Mouse (Mus musculus) midbrain, embryonic 12.5 days (tissue): Measurements from ENCODE around the gene Socs3. TPM values are rescaled to one million over a fixed set of nuclear protein-coding genes. Genes with fewer than 3 reads are reported as not detected.
A peak's percentile ranks its signal among the peaks of the same experiment; 100 is the strongest.

Experiments used
- ATAC-seq: fragments of 200-750 bp; cut with Nextera tagmentation; 2 replicates; pipeline ENCODE4 v1.8.0; 2017; ENCODE audit warnings: low read depth, moderate TSS enrichment, moderate library complexity; ENCODE audit not compliant: low FRiP score
- H3K27ac ChIP-seq: fragments of 300-500 bp; sonication (generic); replicated peaks from 2 replicates; pipeline ENCODE4 v1.5.1; 2016; ENCODE audit warnings: mild to moderate bottlenecking
- H3K27me3 ChIP-seq: fragments of 300-500 bp; sonication (generic); 2 replicates; pipeline ENCODE4 v1.6.1; 2016; ENCODE audit warnings: mild to moderate bottlenecking
- H3K36me3 ChIP-seq: fragments of 300-500 bp; sonication (generic); 2 replicates; pipeline ENCODE4 v1.6.1; 2016
- H3K4me1 ChIP-seq: fragments of 300-500 bp; sonication (generic); 2 replicates; pipeline ENCODE4 v1.6.1; 2016
- H3K4me2 ChIP-seq: fragments of 300-500 bp; sonication (generic); replicated peaks from 2 replicates; pipeline ENCODE4 v1.6.1; 2016; ENCODE audit warnings: mild to moderate bottlenecking, moderate library complexity
- H3K4me3 ChIP-seq: fragments of 300-500 bp; sonication (generic); 2 replicates; pipeline ENCODE4 v1.5.1; 2016; ENCODE audit warnings: mild to moderate bottlenecking
- H3K9ac ChIP-seq: fragments of 300-500 bp; sonication (generic); replicated peaks from 2 replicates; pipeline ENCODE4 v1.6.1; 2016; ENCODE audit warnings: mild to moderate bottlenecking, moderate library complexity
- H3K9me3 ChIP-seq: fragments of 300-500 bp; sonication (generic); 2 replicates; pipeline ENCODE4 v1.6.1; 2016; ENCODE audit warnings: mild to moderate bottlenecking
- WGBS: fragments of 180-500 bp; shearing (Covaris S2); methylation state at CpG from one replicate; pipeline ENCODE4 v1.1.7; 2016; 5-methylcytosine and 5-hydroxymethylcytosine counted together
- microRNA-seq: library from miRNA; unstranded; fragments of <30 nt; microRNA quantifications from one replicate; pipeline ENCODE4, GENCODE M21; 2017
- polyA plus RNA-seq: library from polyadenylated mRNA; unstranded; fragments of >200 nt; fragmentation: Nextera tagmentation; extraction: Ambion mirVana; gene quantifications from 2 replicates; pipeline ENCODE4 v1.2.1, GENCODE M21; 2016

Gene Socs3
- polyA plus RNA-seq, 1 experiment from 2014 or later = 13.2 TPM

- Histone ChIP-seq H3K27ac (0 out of 2 replicates have a peak overlapping the region, but pooled peaks have one; percentile 1), H3K4me1 (peaks cover 41% of the 10 kb centered on the region), H3K4me2 (peak overlapping the region; percentile 85), H3K9ac (peak overlapping the region; percentile 52; the same call in 1 of the 2 replicates), H3K36me3 (no peaks in the 10 kb centered on the region), H3K4me3 (peak overlapping the region; percentile 45), H3K27me3 (peaks cover 74% of the 10 kb centered on the region), H3K9me3 (no peaks in the 10 kb centered on the region)
- peak; percentile 56 for ATAC-seq
- WGBS = 2% methylated on average over 43 of the region's 48 CpGs
Observed at GRCm38 (mm10) chr11:117930781-117931338, 39.0 kb downstream of the Socs3 start.

DNA sequence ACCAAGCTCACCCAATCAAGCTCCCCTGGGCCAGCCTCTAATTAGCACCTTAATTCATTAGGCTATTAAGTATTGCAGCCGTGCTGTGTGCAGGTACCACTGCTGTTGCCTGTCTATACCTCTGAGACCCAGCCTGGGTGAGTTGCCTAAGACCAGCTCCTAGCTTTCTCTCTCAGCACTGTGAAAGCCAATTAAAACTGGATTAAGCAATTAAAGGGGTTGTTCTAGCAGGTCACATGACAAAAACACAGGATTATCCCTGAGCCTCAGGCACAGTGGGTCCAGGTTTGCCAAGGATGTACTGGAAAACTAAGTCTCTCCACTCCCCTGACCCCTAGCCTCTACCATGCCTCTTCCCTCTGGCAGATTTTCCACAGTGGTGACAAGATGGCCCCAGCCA, 44.3 kb downstream of the Socs3 start:
- Histone ChIP-seq H3K36me3 (no peaks in the 10 kb centered on the region), H3K9ac (no peak overlapping the region), H3K27ac (no peak overlapping the region), H3K9me3 (no peaks in the 10 kb centered on the region), H3K4me2 (no peak overlapping the region), H3K4me1 (peaks cover 9% of the 10 kb centered on the region), H3K4me3 (no peak overlapping the region), H3K27me3 (peaks cover 32% of the 10 kb centered on the region)
- WGBS = 64% methylated on average over 1 of the region's 1 CpGs
- no peak for ATAC-seq

DNA sequence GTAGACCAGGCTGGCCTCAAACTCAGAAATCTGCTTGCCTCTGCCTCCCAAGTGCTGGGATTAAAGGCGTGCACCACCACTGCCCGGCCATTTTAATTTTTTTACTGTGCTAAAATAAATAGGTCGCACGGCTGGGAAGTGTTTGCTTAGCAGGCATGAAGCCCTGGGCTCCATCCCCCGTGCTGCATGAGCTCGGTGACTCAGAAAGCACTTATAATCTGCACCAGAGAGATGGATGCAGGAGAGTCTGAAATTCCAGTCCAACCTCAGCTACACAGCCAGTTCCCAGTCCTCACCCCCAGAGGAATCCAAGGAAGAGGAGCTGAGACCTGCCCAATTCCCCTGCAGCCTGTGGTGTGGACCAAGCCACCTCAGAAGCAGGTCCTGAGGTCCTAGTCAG, 45.4 kb downstream of the Socs3 start:
- WGBS = 80% methylated on average over 6 of the region's 6 CpGs

DNA sequence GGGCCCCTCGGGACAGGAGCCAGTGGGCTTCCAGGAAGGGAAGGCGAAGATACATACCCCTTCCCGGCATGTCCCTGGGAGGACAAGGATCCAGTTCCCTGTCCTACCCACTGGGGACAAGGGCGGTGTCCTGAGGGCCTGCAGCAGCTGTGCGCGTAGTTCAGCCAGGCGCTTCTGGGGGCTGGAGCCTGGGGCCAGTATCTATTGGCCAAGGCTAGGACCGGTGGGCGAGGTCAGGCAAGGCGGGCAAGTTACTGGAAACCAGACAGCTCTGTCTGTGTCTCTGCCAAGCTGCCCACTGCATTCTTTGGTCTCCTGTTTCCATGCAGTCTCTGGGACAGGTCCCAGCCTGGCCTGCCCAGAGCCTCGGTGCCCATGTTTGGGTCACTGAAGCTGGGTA, 46.6 kb downstream of the Socs3 start:
- H3K27ac ChIP-seq = no peak overlapping the region
- peaks cover 7% of the 10 kb centered on the region; the same call in 1 of the 2 replicates for H3K4me1 ChIP-seq
- no peak for ATAC-seq
- H3K36me3 ChIP-seq = no peaks in the 10 kb centered on the region
- 91% methylated on average over 11 of the region's 11 CpGs for WGBS
- no peak overlapping the region for H3K4me3 ChIP-seq
- no peak overlapping the region for H3K9ac ChIP-seq
- peaks cover 17% of the 10 kb centered on the region; the same call in 1 of the 2 replicates for H3K27me3 ChIP-seq
- no peak overlapping the region for H3K4me2 ChIP-seq
- no peaks in the 10 kb centered on the region for H3K9me3 ChIP-seq

More for the DNA sequence above, 45.4 kb downstream of the Socs3 start:
- Histone ChIP-seq H3K36me3 (no peaks in the 10 kb centered on the region), H3K4me2 (no peak overlapping the region), H3K9me3 (no peaks in the 10 kb centered on the region), H3K27ac (no peak overlapping the region), H3K4me3 (no peak overlapping the region), H3K9ac (no peak overlapping the region), H3K27me3 (peaks cover 22% of the 10 kb centered on the region), H3K4me1 (peaks cover 7% of the 10 kb centered on the region; the same call in 1 of the 2 replicates)
- no peak for ATAC-seq

- 0 out of 2 replicates have a peak, but pooled peaks cover 6% of the 10 kb centered on the region for H3K9me3 ChIP-seq
- no peak overlapping the region for H3K4me2 ChIP-seq
- no peak overlapping the region for H3K27ac ChIP-seq
- H3K27me3 ChIP-seq = peaks cover 31% of the 10 kb centered on the region
- no peaks in the 10 kb centered on the region for H3K36me3 ChIP-seq
- no peak overlapping the region for H3K4me3 ChIP-seq
- no peak for ATAC-seq
- WGBS = 10% methylated on average over 5 of the region's 5 CpGs
- H3K9ac ChIP-seq = no peak overlapping the region
- no peaks in the 10 kb centered on the region for H3K4me1 ChIP-seq
Observed at GRCm38 (mm10) chr11:117919211-117919610, 50.6 kb downstream of the Socs3 start.

DNA sequence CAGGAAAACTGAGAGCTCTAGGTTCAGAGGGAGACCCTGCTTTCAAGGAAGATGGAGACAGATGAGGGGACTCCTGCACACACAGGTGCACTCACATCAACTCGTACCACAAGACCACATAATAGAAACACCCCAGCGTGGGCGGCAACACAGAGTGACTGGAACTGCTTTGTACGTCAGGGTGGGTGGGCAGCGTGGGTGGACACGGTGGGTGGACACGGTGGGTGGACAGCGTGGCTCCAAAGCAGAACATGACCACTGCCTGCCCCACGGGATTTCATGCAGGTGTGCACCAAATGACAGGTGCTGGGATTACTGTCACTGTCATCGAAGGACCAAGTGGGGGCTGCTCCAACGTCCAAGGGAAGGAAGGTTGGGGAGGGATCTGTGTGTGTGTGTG, 51.3 kb downstream of the Socs3 start:
- ATAC-seq = no peak
- Histone ChIP-seq H3K4me2 (no peak overlapping the region), H3K27ac (no peak overlapping the region), H3K9me3 (0 out of 2 replicates have a peak, but pooled peaks cover 6% of the 10 kb centered on the region), H3K4me1 (no peaks in the 10 kb centered on the region), H3K9ac (no peak overlapping the region), H3K36me3 (no peaks in the 10 kb centered on the region), H3K27me3 (peaks cover 36% of the 10 kb centered on the region), H3K4me3 (no peak overlapping the region)
- 78% methylated on average over 11 of the region's 11 CpGs for WGBS

Small RNAs within 50 kb of the gene (microRNA-seq; reads per million reads assigned to microRNA genes)
- not detected for gene Mir6933

Other genes with a start within 250 kb of the Socs3 start
- gene Tmc8, start 188.0 kb downstream of the Socs3 start, polyA plus RNA-seq = 0.37 and 0.92 TPM in 2 replicates
- 6.5 and 6.6 TPM in 2 replicates for gene Tmc6, start 187.8 kb downstream of the Socs3 start, polyA plus RNA-seq
- gene 6030468B19Rik, start 172.4 kb downstream of the Socs3 start, polyA plus RNA-seq = 0.28 TPM in 1 of 2 replicates, not detected in the other
- gene Gm20708, start 160.4 kb downstream of the Socs3 start, polyA plus RNA-seq = 0.56 TPM in 1 of 2 replicates, not detected in the other
- 26.2 and 27.0 TPM in 2 replicates for gene Syngr2, start 160.4 kb downstream of the Socs3 start, polyA plus RNA-seq
- gene Afmid, start 144.1 kb downstream of the Socs3 start, polyA plus RNA-seq = 4.4 and 4.7 TPM in 2 replicates
- 69.5 and 70.9 TPM in 2 replicates for gene Tk1, start 144.0 kb downstream of the Socs3 start, polyA plus RNA-seq
- 228 and 237 TPM in 2 replicates for gene Birc5, start 120.8 kb downstream of the Socs3 start, polyA plus RNA-seq
- not detected in 2 replicates for gene Tmem235, start 109.3 kb downstream of the Socs3 start, polyA plus RNA-seq
- 3.1 and 3.2 TPM in 2 replicates for gene Tha1, start 96.6 kb downstream of the Socs3 start, polyA plus RNA-seq
- 47.5 and 48.9 TPM in 2 replicates for gene Pgs1, start 16.2 kb upstream of the Socs3 start, polyA plus RNA-seq
- 0.26 and 0.37 TPM in 2 replicates for gene Dnah17, start 160.6 kb upstream of the Socs3 start, polyA plus RNA-seq